Mouse (Mus musculus) liver, embryonic 12.5 days (tissue): ENCODE results near the gene Bfar. TPM values are rescaled to one million over a fixed set of nuclear protein-coding genes. Genes with fewer than 3 reads are reported as not detected.
"Not testable (repeated sequence)": the region's sequence is repeated elsewhere in the genome, so short reads cannot be mapped to it uniquely, and the experiment has no call there.

Source experiments
- ATAC-seq: fragments of 200-750 bp; cut with Nextera tagmentation; 2 replicates; pipeline ENCODE4 v1.8.0; 2017; ENCODE audit warnings: moderate number of reproducible peaks, mild to moderate bottlenecking, moderate library complexity
- H3K27ac ChIP-seq: fragments of 300-500 bp; sonication (generic); 2 replicates; pipeline ENCODE4 v1.5.1; 2016; ENCODE audit warnings: mild to moderate bottlenecking
- H3K27me3 ChIP-seq: fragments of 300-500 bp; sonication (generic); replicated peaks from 2 replicates; pipeline ENCODE4 v1.6.1; 2016; ENCODE audit warnings: mild to moderate bottlenecking, moderate library complexity
- H3K36me3 ChIP-seq: fragments of 300-500 bp; sonication (generic); 2 replicates; pipeline ENCODE4 v1.6.1; 2016; ENCODE audit warnings: mild to moderate bottlenecking, moderate library complexity
- H3K4me1 ChIP-seq: fragments of 300-500 bp; sonication (generic); 2 replicates; pipeline ENCODE4 v1.6.1; 2016
- H3K4me2 ChIP-seq: fragments of 300-500 bp; sonication (generic); 2 replicates; pipeline ENCODE4 v1.6.1; 2016; ENCODE audit warnings: mild to moderate bottlenecking, moderate library complexity
- H3K4me3 ChIP-seq: fragments of 300-500 bp; sonication (generic); 2 replicates; pipeline ENCODE4 v1.5.1; 2016; ENCODE audit warnings: mild to moderate bottlenecking, moderate library complexity
- H3K9ac ChIP-seq: fragments of 300-500 bp; sonication (generic); 2 replicates; pipeline ENCODE4 v1.6.1; 2016; ENCODE audit warnings: mild to moderate bottlenecking, moderate library complexity
- H3K9me3 ChIP-seq: fragments of 300-500 bp; sonication (generic); replicated peaks from 2 replicates; pipeline ENCODE4 v1.6.1; 2016; ENCODE audit warnings: mild to moderate bottlenecking, moderate library complexity
- WGBS: fragments of 180-500 bp; shearing (Covaris S2); methylation state at CpG from one replicate; pipeline ENCODE4 v1.1.7; 2016; ENCODE audit not compliant: insufficient replicate concordance; 5-methylcytosine and 5-hydroxymethylcytosine counted together
- polyA plus RNA-seq: library from polyadenylated mRNA; unstranded; fragments of >200 nt; fragmentation: Nextera tagmentation; extraction: Ambion mirVana; gene quantifications from 2 replicates; pipeline ENCODE4 v1.2.1, GENCODE M21; 2016

Gene Bfar
- polyA plus RNA-seq, 1 experiment from 2014 or later: 17.1 TPM

- ATAC-seq: not testable (repeated sequence)
- H3K4me1 ChIP-seq: peaks cover 52% of the 10 kb centered on the region
- WGBS: 44% methylated on average over 5 of the region's 5 CpGs
Measured at GRCm38 (mm10) chr16:13670896-13671295, 762 bp upstream of the Bfar start.

GRCm38 (mm10) chr16:13672386-13672898 lies 784 bp downstream of the Bfar start:
- peak; percentile 71 for ATAC-seq
- under 1% methylated on average over 20 of the region's 20 CpGs for WGBS
- H3K9me3 ChIP-seq: no peaks in the 10 kb centered on the region

More at GRCm38 (mm10) chr16:13670896-13671295, 762 bp upstream of the Bfar start:
- Histone ChIP-seq H3K27ac (peak overlapping the region; percentile 83), H3K4me2 (peak overlapping the region; percentile 84), H3K4me3 (peak overlapping the region; percentile 85)
- not testable (repeated sequence) for H3K9ac ChIP-seq, H3K36me3 ChIP-seq, H3K9me3 ChIP-seq, H3K27me3 ChIP-seq

GRCm38 (mm10) chr16:13673114-13673513 lies 1.5 kb downstream of the Bfar start:
- peak overlapping the region; percentile 84 for H3K4me2 ChIP-seq
- peaks cover 35% of the 10 kb centered on the region for H3K4me1 ChIP-seq
- no peak overlapping the region for H3K27ac ChIP-seq
- H3K9me3 ChIP-seq: no peaks in the 10 kb centered on the region
- H3K36me3 ChIP-seq: peaks cover 19% of the 10 kb centered on the region
- H3K4me3 ChIP-seq: peak overlapping the region; percentile 85
- ATAC-seq: no peak
- WGBS: 78% methylated on average over 5 of the region's 5 CpGs
- H3K9ac ChIP-seq: no peak overlapping the region
- H3K27me3 ChIP-seq: no peaks in the 10 kb centered on the region

More at GRCm38 (mm10) chr16:13672386-13672898, 784 bp downstream of the Bfar start:
- H3K4me2 ChIP-seq: peak overlapping the region; percentile 84
- peaks cover 37% of the 10 kb centered on the region for H3K4me1 ChIP-seq
- peak overlapping the region; percentile 83 for H3K27ac ChIP-seq
- H3K9ac ChIP-seq: peak overlapping the region; percentile 80
- H3K27me3 ChIP-seq: no peaks in the 10 kb centered on the region
- H3K4me3 ChIP-seq: peak overlapping the region; percentile 85
- peaks cover 13% of the 10 kb centered on the region for H3K36me3 ChIP-seq

GRCm38 (mm10) chr16:13674511-13674910 lies 2.9 kb downstream of the Bfar start:
- Histone ChIP-seq H3K27me3 (no peaks in the 10 kb centered on the region), H3K9ac (no peak overlapping the region), H3K4me3 (no peak overlapping the region), H3K36me3 (peaks cover 25% of the 10 kb centered on the region), H3K4me1 (peaks cover 22% of the 10 kb centered on the region), H3K27ac (no peak overlapping the region), H3K9me3 (no peaks in the 10 kb centered on the region), H3K4me2 (no peak overlapping the region)
- WGBS: 77% methylated on average over 3 of the region's 3 CpGs
- no peak for ATAC-seq

- peaks cover 15% of the 10 kb centered on the region for H3K4me1 ChIP-seq
- no peak overlapping the region for H3K27ac ChIP-seq
- no peak overlapping the region for H3K4me3 ChIP-seq
- no peaks in the 10 kb centered on the region for H3K9me3 ChIP-seq
- H3K36me3 ChIP-seq: peaks cover 32% of the 10 kb centered on the region
- no peak overlapping the region for H3K9ac ChIP-seq
- no peaks in the 10 kb centered on the region for H3K27me3 ChIP-seq
- no peak for ATAC-seq
- H3K4me2 ChIP-seq: no peak overlapping the region
- WGBS: 82% methylated on average over 3 of the region's 3 CpGs
Measured at GRCm38 (mm10) chr16:13678601-13679319, 7.1 kb downstream of the Bfar start.

- no peak for ATAC-seq
- Histone ChIP-seq H3K36me3 (peaks cover 84% of the 10 kb centered on the region), H3K4me3 (no peak overlapping the region), H3K27me3 (no peaks in the 10 kb centered on the region), H3K9ac (no peak overlapping the region), H3K4me2 (no peak overlapping the region), H3K27ac (no peak overlapping the region), H3K9me3 (no peaks in the 10 kb centered on the region), H3K4me1 (no peaks in the 10 kb centered on the region)
- WGBS: 80% methylated on average over 7 of the region's 7 CpGs
Measured at GRCm38 (mm10) chr16:13698998-13699397, 27.3 kb downstream of the Bfar start.

GRCm38 (mm10) chr16:13702184-13702583 lies 30.5 kb downstream of the Bfar start:
- no peak for ATAC-seq
- no peaks in the 10 kb centered on the region for H3K9me3 ChIP-seq
- no peak overlapping the region for H3K4me3 ChIP-seq
- no peak overlapping the region for H3K4me2 ChIP-seq
- H3K4me1 ChIP-seq: no peaks in the 10 kb centered on the region
- H3K27ac ChIP-seq: no peak overlapping the region
- H3K27me3 ChIP-seq: no peaks in the 10 kb centered on the region
- peaks cover 71% of the 10 kb centered on the region for H3K36me3 ChIP-seq
- WGBS: 80% methylated on average over 7 of the region's 7 CpGs
- no peak overlapping the region for H3K9ac ChIP-seq

GRCm38 (mm10) chr16:13704676-13705075 lies 33.0 kb downstream of the Bfar start:
- Histone ChIP-seq H3K36me3 (peaks cover 46% of the 10 kb centered on the region), H3K4me3 (no peak overlapping the region), H3K27ac (no peak overlapping the region), H3K4me1 (no peaks in the 10 kb centered on the region), H3K27me3 (no peaks in the 10 kb centered on the region), H3K4me2 (no peak overlapping the region), H3K9ac (no peak overlapping the region), H3K9me3 (no peaks in the 10 kb centered on the region)
- ATAC-seq: no peak
- 80% methylated on average over 10 of the region's 10 CpGs for WGBS

- no peak overlapping the region for H3K9ac ChIP-seq
- H3K36me3 ChIP-seq: no peaks in the 10 kb centered on the region
- H3K9me3 ChIP-seq: no peaks in the 10 kb centered on the region
- H3K27me3 ChIP-seq: no peaks in the 10 kb centered on the region
- no peak overlapping the region for H3K4me2 ChIP-seq
- no peaks in the 10 kb centered on the region for H3K4me1 ChIP-seq
- no peak overlapping the region for H3K27ac ChIP-seq
- WGBS: 69% methylated on average over 3 of the region's 3 CpGs
- no peak overlapping the region for H3K4me3 ChIP-seq
- no peak for ATAC-seq
Measured at GRCm38 (mm10) chr16:13714910-13715309, 43.3 kb downstream of the Bfar start.

- no peak for ATAC-seq
Measured at GRCm38 (mm10) chr16:13716821-13717553, 45.3 kb downstream of the Bfar start.

GRCm38 (mm10) chr16:13722937-13723336 lies 51.3 kb downstream of the Bfar start:
- Histone ChIP-seq H3K4me3 (no peak overlapping the region), H3K27me3 (no peaks in the 10 kb centered on the region), H3K36me3 (no peaks in the 10 kb centered on the region), H3K9ac (no peak overlapping the region), H3K4me2 (no peak overlapping the region), H3K4me1 (no peaks in the 10 kb centered on the region), H3K27ac (no peak overlapping the region), H3K9me3 (no peaks in the 10 kb centered on the region)
- no peak for ATAC-seq
- WGBS: 26% methylated on average over 10 of the region's 10 CpGs

More at GRCm38 (mm10) chr16:13716821-13717553, 45.3 kb downstream of the Bfar start:
- no peaks in the 10 kb centered on the region for H3K9me3 ChIP-seq
- no peaks in the 10 kb centered on the region for H3K27me3 ChIP-seq
- no peak overlapping the region for H3K4me3 ChIP-seq
- H3K4me2 ChIP-seq: no peak overlapping the region
- WGBS: 34% methylated on average over 2 of the region's 2 CpGs
- no peaks in the 10 kb centered on the region for H3K36me3 ChIP-seq
- no peak overlapping the region for H3K9ac ChIP-seq
- H3K4me1 ChIP-seq: no peaks in the 10 kb centered on the region
- H3K27ac ChIP-seq: no peak overlapping the region

- no peaks in the 10 kb centered on the region for H3K36me3 ChIP-seq
- no peak overlapping the region for H3K9ac ChIP-seq
- H3K4me3 ChIP-seq: no peak overlapping the region
- no peaks in the 10 kb centered on the region for H3K9me3 ChIP-seq
- H3K27me3 ChIP-seq: peaks cover 6% of the 10 kb centered on the region
- no peak for ATAC-seq
- H3K4me2 ChIP-seq: no peak overlapping the region
- H3K27ac ChIP-seq: no peak overlapping the region
- peaks cover 10% of the 10 kb centered on the region for H3K4me1 ChIP-seq
- WGBS: 70% methylated on average over 5 of the region's 5 CpGs
Measured at GRCm38 (mm10) chr16:13727811-13728335, 56.2 kb downstream of the Bfar start.
